Mouse (Mus musculus) ES-Bruce4 (cell line): ENCODE data around the gene Ccdc18.

ENCODE experiments used
- CTCF ChIP-seq: IDR thresholded peaks from one replicate; pipeline ENCODE4 v1.8.1; 2011; ENCODE audit warnings: low read depth, low read length
- EP300 ChIP-seq: IDR thresholded peaks from 2 replicates; pipeline ENCODE4 v1.6.1; 2011; ENCODE audit warnings: low read depth, low read length; ENCODE audit not compliant: insufficient read depth
- POLR2A ChIP-seq: IDR thresholded peaks from one replicate; pipeline ENCODE4 v1.8.1; 2011; ENCODE audit warnings: low read length; ENCODE audit not compliant: insufficient read depth

- TF ChIP-seq CTCF (no peak), EP300 (no peak), POLR2A (no peak)
Observed at GRCm38 (mm10) chr5:108100196-108100595, 32.5 kb upstream of the Ccdc18 start.
